Mouse (Mus musculus) splenic B cell, adult 2 months (primary cell): ENCODE data around the gene Epha6.

ENCODE experiments used
- DNase-seq: peaks from one replicate; pipeline ENCODE4 v3.0.0-alpha.2; 2011; ENCODE audit warnings: low read depth, low spot score
- H3K27me3 ChIP-seq: 2 replicates; pipeline ENCODE4 v1.6.1; 2012; ENCODE audit warnings: mild to moderate bottlenecking, low read length, moderate library complexity, mixed read lengths; ENCODE audit not compliant: control insufficient read depth, poor library complexity, insufficient read depth, severe bottlenecking
- H3K36me3 ChIP-seq: 2 replicates; pipeline ENCODE4 v1.6.1; 2012; ENCODE audit warnings: mild to moderate bottlenecking, low read length, moderate library complexity, mixed read lengths; ENCODE audit not compliant: control insufficient read depth, poor library complexity, insufficient read depth, severe bottlenecking

Epha6 gene

GRCm38 (mm10) chr16:60209151-60209550 is 396.2 kb downstream of the Epha6 start:
- H3K27me3 ChIP-seq: no peaks in the 10 kb centered on the region
- DNase-seq: no peak
- no peaks in the 10 kb centered on the region for H3K36me3 ChIP-seq

GRCm38 (mm10) chr16:60175580-60175979 is 429.8 kb downstream of the Epha6 start:
- Histone ChIP-seq H3K36me3 (no peaks in the 10 kb centered on the region), H3K27me3 (no peaks in the 10 kb centered on the region)
- DNase-seq: no peak

- H3K27me3 ChIP-seq: no peaks in the 10 kb centered on the region
- no peak for DNase-seq
- no peaks in the 10 kb centered on the region for H3K36me3 ChIP-seq
Measured at GRCm38 (mm10) chr16:60152439-60152838, 452.9 kb downstream of the Epha6 start.

- Histone ChIP-seq H3K36me3 (no peaks in the 10 kb centered on the region), H3K27me3 (no peaks in the 10 kb centered on the region)
- DNase-seq: no peak
Measured at GRCm38 (mm10) chr16:60144370-60144769, 461.0 kb downstream of the Epha6 start.

GRCm38 (mm10) chr16:60121435-60121834 is 483.9 kb downstream of the Epha6 start:
- Histone ChIP-seq H3K36me3 (no peaks in the 10 kb centered on the region), H3K27me3 (no peaks in the 10 kb centered on the region; the same call in 1 of the 2 replicates)
- DNase-seq: no peak

- no peaks in the 10 kb centered on the region for H3K36me3 ChIP-seq
- no peak for DNase-seq
- H3K27me3 ChIP-seq: no peaks in the 10 kb centered on the region
Measured at GRCm38 (mm10) chr16:60102210-60102609, 503.1 kb downstream of the Epha6 start.

- DNase-seq: no peak
- Histone ChIP-seq H3K27me3 (no peaks in the 10 kb centered on the region), H3K36me3 (no peaks in the 10 kb centered on the region)
Measured at GRCm38 (mm10) chr16:60095333-60095732, 510.0 kb downstream of the Epha6 start.

GRCm38 (mm10) chr16:60086976-60087375 is 518.4 kb downstream of the Epha6 start:
- Histone ChIP-seq H3K36me3 (no peaks in the 10 kb centered on the region), H3K27me3 (no peaks in the 10 kb centered on the region)
- no peak for DNase-seq

- Histone ChIP-seq H3K36me3 (no peaks in the 10 kb centered on the region), H3K27me3 (no peaks in the 10 kb centered on the region)
- no peak for DNase-seq
Measured at GRCm38 (mm10) chr16:60070457-60071112, 534.7 kb downstream of the Epha6 start.

- no peaks in the 10 kb centered on the region for H3K36me3 ChIP-seq
- no peak for DNase-seq
- no peaks in the 10 kb centered on the region for H3K27me3 ChIP-seq
Measured at GRCm38 (mm10) chr16:60043809-60044208, 561.5 kb downstream of the Epha6 start.

GRCm38 (mm10) chr16:60028381-60028780 is 577.0 kb downstream of the Epha6 start:
- H3K27me3 ChIP-seq: no peaks in the 10 kb centered on the region
- DNase-seq: no peak
- no peaks in the 10 kb centered on the region for H3K36me3 ChIP-seq

- H3K36me3 ChIP-seq: no peaks in the 10 kb centered on the region
- no peaks in the 10 kb centered on the region for H3K27me3 ChIP-seq
- DNase-seq: no peak
Measured at GRCm38 (mm10) chr16:60006857-60007568, 598.3 kb downstream of the Epha6 start.

GRCm38 (mm10) chr16:59969816-59970215 is 635.5 kb downstream of the Epha6 start:
- no peaks in the 10 kb centered on the region for H3K27me3 ChIP-seq
- H3K36me3 ChIP-seq: no peaks in the 10 kb centered on the region
- DNase-seq: no peak

- Histone ChIP-seq H3K36me3 (no peaks in the 10 kb centered on the region), H3K27me3 (no peaks in the 10 kb centered on the region)
- no peak for DNase-seq
Measured at GRCm38 (mm10) chr16:59955731-59956130, 649.6 kb downstream of the Epha6 start.

GRCm38 (mm10) chr16:59923696-59924095 is 681.6 kb downstream of the Epha6 start:
- H3K36me3 ChIP-seq: no peaks in the 10 kb centered on the region
- no peak for DNase-seq
- no peaks in the 10 kb centered on the region for H3K27me3 ChIP-seq
